Mouse (Mus musculus) cerebellum, postnatal 25 days (tissue): Measurements from ENCODE around the gene Arf1.
"Not testable (repeated sequence)": the region's sequence is repeated elsewhere in the genome, so short reads cannot be mapped to it uniquely, and the experiment has no call there.

Source experiments
- DNase-seq, 2 experiments: peaks; one replicate each; pipeline ENCODE4 v3.0.0; 2021; ENCODE audit warnings: mixed read lengths in 2 of 2

Arf1 gene

GRCm38 (mm10) chr11:59226251-59226650 is 1.8 kb downstream of the Arf1 start:
- no peak for DNase-seq

GRCm38 (mm10) chr11:59225167-59225566 is 2.9 kb downstream of the Arf1 start:
- DNase-seq, result no peak

- DNase-seq, result no peak
These were observed 3.6 kb downstream of the Arf1 start for GRCm38 (mm10) chr11:59224470-59224869.

- DNase-seq, result no peak
These were observed 4.0 kb downstream of the Arf1 start for GRCm38 (mm10) chr11:59224025-59224424.

GRCm38 (mm10) chr11:59222306-59222705 is 5.8 kb downstream of the Arf1 start:
- DNase-seq, result no peak

GRCm38 (mm10) chr11:59221604-59222003 is 6.5 kb downstream of the Arf1 start:
- DNase-seq, result no peak

GRCm38 (mm10) chr11:59219064-59219463 is 9.0 kb downstream of the Arf1 start:
- no peak for DNase-seq

GRCm38 (mm10) chr11:59218389-59218998 is 9.6 kb downstream of the Arf1 start:
- no peak for DNase-seq

- no peak for DNase-seq
These were observed 11.1 kb downstream of the Arf1 start for GRCm38 (mm10) chr11:59216955-59217354.

GRCm38 (mm10) chr11:59212892-59213494 is 15.1 kb downstream of the Arf1 start:
- DNase-seq, result no peak

- DNase-seq, result not testable (repeated sequence)
These were observed 15.8 kb downstream of the Arf1 start for GRCm38 (mm10) chr11:59212320-59212719.

- not testable (repeated sequence) for DNase-seq
These were observed 16.5 kb downstream of the Arf1 start for GRCm38 (mm10) chr11:59211561-59211960.

- DNase-seq, result no peak
These were observed 18.1 kb downstream of the Arf1 start for GRCm38 (mm10) chr11:59210020-59210419.

- peak in 1 of 2 experiments; percentile 52 for DNase-seq
These were observed 18.5 kb downstream of the Arf1 start for GRCm38 (mm10) chr11:59209580-59209979.

- peak; percentile 62 to 73 for DNase-seq
These were observed 19.0 kb downstream of the Arf1 start for GRCm38 (mm10) chr11:59209003-59209441.

- peak; percentile 96 to 97 for DNase-seq
These were observed 19.8 kb downstream of the Arf1 start, which contains the start of gene 2310033P09Rik for GRCm38 (mm10) chr11:59208153-59208831. Gene 2310033P09Rik (plus strand): TSS chr11:59208321.

GRCm38 (mm10) chr11:59202081-59202995 is 25.7 kb downstream of the Arf1 start, which contains the start of gene Mrpl55:
Gene Mrpl55 (plus strand): TSS chr11:59202486.
- DNase-seq, result peak; percentile 92 to 97

- DNase-seq, result no peak
These were observed 26.7 kb downstream of the Arf1 start for GRCm38 (mm10) chr11:59201216-59202002.

GRCm38 (mm10) chr11:59196230-59196629 is 31.8 kb downstream of the Arf1 start:
- DNase-seq, result no peak

GRCm38 (mm10) chr11:59192059-59192386 is 36.0 kb downstream of the Arf1 start, which contains the start of gene Guk1:
Gene Guk1 (minus strand): TSS chr11:59192212.
- DNase-seq, result no peak

GRCm38 (mm10) chr11:59191231-59192058 is 36.6 kb downstream of the Arf1 start:
- peak; percentile 92 to 94 for DNase-seq
